Mouse (Mus musculus): ENCODE data around the gene Rsf1. TPM values are rescaled to one million over a fixed set of nuclear protein-coding genes. Genes with fewer than 3 reads are reported as not detected.
A peak's percentile ranks its signal among the peaks of the same experiment; 100 is the strongest.

Gene Rsf1
- polyA plus RNA-seq, 1 experiment from 2014 or later = 5.5 TPM

DNA sequence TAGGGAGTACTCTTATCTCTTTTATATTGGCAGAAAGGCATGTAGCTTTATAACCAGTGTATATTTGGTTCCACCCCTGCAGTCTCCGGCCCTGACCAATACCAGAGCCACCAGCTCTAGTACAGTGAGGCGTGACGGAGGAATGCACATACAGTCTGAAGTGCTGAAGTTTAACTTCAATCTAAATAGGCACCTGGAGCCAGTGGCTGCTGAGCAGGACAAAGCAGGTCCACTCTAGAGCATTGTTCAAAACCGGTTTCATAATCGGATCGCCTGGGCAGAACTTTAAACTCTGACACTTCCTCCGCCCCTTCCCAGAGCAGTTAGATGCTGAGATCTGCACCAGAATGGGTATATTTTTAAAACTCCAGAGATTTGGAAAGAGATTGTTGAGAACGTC is 155.3 kb downstream of the Rsf1 start:
- peak overlapping the region; percentile 94 for H3K4me2 ChIP-seq (ENCODE audit: low read depth, low read length)
- no peak for TF ChIP-seq EP300 (IDR thresholded peaks at IDR 0.05; ENCODE audit: low read depth)
- TF ChIP-seq CTCF (IDR thresholded peaks at IDR 0.05; ENCODE audit: low read depth) = no peak
- H3K27me3 ChIP-seq (ENCODE audit: insufficient read depth, low read length) = no peaks in the 10 kb centered on the region
- H3K9ac ChIP-seq (replicated peaks) = no peak overlapping the region
- no peaks in the 10 kb centered on the region for H3K36me3 ChIP-seq (replicated peaks; ENCODE audit: insufficient read depth, low read length)
- peak overlapping the region; percentile 74 for H3K4me3 ChIP-seq (ENCODE audit: low read depth, low read length)
- ATAC-seq = no peak
- H3K27ac ChIP-seq (ENCODE audit: low read depth) = peak overlapping the region; percentile 16; the same call in 1 of the 2 replicates
- 56% methylated on average over 8 of the region's 8 CpGs for WGBS (ENCODE audit: insufficient replicate concordance)
- no peak for DNase-seq
- no peaks in the 10 kb centered on the region for H3K9me3 ChIP-seq (ENCODE audit: low read length)
- H3K4me1 ChIP-seq (ENCODE audit: insufficient read depth) = peaks cover 30% of the 10 kb centered on the region

DNA sequence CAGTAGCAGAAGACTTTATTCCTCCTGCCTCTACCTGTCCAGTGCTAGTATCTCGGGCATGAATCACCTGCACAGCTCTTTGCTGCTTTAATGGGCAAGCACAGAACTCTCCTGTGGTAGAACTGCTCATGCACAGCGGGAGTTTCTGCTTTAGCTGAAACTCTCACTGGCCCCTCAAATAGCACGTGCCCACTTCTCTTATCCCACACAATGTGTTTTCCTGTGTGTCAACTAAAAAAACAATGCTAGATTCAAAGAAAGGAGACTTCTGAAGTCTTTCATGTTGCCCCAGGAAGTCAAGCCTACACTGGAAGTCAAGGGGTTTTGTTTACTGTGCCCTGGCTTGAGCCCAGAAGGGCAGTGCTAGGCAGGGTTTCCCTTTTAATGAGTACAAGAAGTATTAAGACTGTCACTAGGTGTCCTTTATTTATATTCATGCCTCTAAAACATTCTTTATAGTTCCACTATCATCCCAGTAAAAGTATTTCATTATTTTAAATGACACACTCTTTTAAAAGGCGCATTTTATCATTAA is 156.3 kb downstream of the Rsf1 start:
- H3K27ac ChIP-seq (ENCODE audit: low read depth) = peak overlapping the region; percentile 25; the same call in 1 of the 2 replicates
- peaks cover 37% of the 10 kb centered on the region for H3K4me1 ChIP-seq (ENCODE audit: insufficient read depth)
- TF ChIP-seq CTCF (IDR thresholded peaks at IDR 0.05; ENCODE audit: low read depth) = no peak
- no peak for TF ChIP-seq EP300 (IDR thresholded peaks at IDR 0.05; ENCODE audit: low read depth)
- peak overlapping the region; percentile 74 for H3K4me3 ChIP-seq (ENCODE audit: low read depth, low read length)
- H3K27me3 ChIP-seq (ENCODE audit: insufficient read depth, low read length) = no peaks in the 10 kb centered on the region
- H3K9ac ChIP-seq (replicated peaks) = no peak overlapping the region
- peak overlapping the region; percentile 94 for H3K4me2 ChIP-seq (ENCODE audit: low read depth, low read length)
- no peaks in the 10 kb centered on the region for H3K36me3 ChIP-seq (replicated peaks; ENCODE audit: insufficient read depth, low read length)
- 32% methylated on average over 4 of the region's 4 CpGs for WGBS (ENCODE audit: insufficient replicate concordance)
- ATAC-seq (no peak), DNase-seq (no peak)
- H3K9me3 ChIP-seq (ENCODE audit: low read length) = no peaks in the 10 kb centered on the region

DNA sequence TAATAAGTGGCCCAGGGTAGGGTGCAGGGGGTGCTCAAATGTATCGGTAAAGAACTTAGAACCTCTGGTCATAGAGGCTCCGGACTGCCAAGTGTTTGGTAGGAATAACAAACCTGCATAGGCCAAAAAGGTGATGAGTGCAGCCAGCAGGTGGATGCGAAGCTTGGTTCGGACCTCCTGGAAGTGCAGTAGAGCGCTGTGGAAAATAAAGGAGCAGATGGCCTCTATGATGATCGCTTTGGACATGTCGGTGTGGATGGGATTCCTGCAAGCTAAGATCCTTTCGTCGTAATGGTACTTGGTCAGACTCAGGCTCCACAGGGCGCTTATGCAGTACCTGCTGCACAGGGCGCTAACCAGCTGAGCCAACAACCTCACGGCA is 157.6 kb downstream of the Rsf1 start:
- Histone ChIP-seq H3K9me3 (ENCODE audit: low read length) (no peaks in the 10 kb centered on the region), H3K4me1 (ENCODE audit: insufficient read depth) (peaks cover 36% of the 10 kb centered on the region), H3K36me3 (replicated peaks; ENCODE audit: insufficient read depth, low read length) (no peaks in the 10 kb centered on the region), H3K27ac (ENCODE audit: low read depth) (peak overlapping the region; percentile 92), H3K4me2 (ENCODE audit: low read depth, low read length) (peak overlapping the region; percentile 94), H3K27me3 (ENCODE audit: insufficient read depth, low read length) (no peaks in the 10 kb centered on the region), H3K4me3 (ENCODE audit: low read depth, low read length) (peak overlapping the region; percentile 74), H3K9ac (replicated peaks) (peak overlapping the region; percentile 79)
- WGBS (ENCODE audit: insufficient replicate concordance) = 8% methylated on average over 12 of the region's 12 CpGs
- TF ChIP-seq EP300 (IDR thresholded peaks at IDR 0.05; ENCODE audit: low read depth) = no peak
- no peak for TF ChIP-seq CTCF (IDR thresholded peaks at IDR 0.05; ENCODE audit: low read depth)
- DNase-seq = no peak
- ATAC-seq = peak; percentile 0

DNA sequence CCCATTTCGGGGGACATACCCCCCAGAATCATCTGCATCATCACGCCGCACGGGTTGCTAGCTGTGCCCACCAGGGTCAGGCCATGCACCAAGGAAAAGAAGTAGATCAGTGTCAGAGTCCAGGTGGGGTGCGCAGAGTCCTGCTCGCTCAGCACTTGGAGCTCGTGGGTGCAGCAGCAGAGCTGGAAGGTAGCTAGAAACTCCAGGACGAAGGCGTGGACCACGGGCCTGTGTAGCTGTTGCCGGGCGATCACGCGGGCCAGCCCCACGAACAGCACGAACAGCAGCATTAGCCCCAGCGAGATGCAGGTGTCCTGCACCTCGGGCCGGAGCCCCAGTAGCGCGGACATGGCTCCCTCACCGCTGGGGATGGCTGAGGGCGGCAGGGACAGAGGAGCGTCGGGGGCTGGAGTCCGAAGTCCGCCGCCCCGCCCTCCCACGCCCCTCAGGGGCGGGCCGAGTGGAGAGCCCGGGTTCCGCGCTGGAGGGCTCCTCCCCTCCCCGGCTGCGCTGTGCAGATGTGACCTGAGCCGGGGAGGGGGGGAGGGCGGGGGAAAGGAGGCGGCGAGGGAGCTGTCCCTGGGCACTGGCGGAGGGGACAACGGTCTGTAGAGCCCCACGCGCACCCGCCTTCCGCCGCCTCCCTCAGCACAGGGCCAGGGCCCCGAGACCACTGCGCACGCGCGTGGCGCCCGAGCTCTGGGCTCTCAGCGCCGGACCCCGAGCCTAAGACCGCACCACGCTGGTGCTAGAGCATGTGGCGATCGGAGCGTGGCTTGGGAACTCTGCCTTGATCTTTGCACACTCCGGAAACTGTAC is 158.2 kb downstream of the Rsf1 start, which contains the start of gene Aqp11:
Gene Aqp11, minus strand, starts transcription at position 652 of the 819 bp plus-strand sequence.
- Histone ChIP-seq H3K9me3 (ENCODE audit: low read length) (no peaks in the 10 kb centered on the region), H3K36me3 (replicated peaks; ENCODE audit: insufficient read depth, low read length) (no peaks in the 10 kb centered on the region), H3K4me2 (ENCODE audit: low read depth, low read length) (peak within 1 kb of the TSS; percentile 94), H3K4me1 (ENCODE audit: insufficient read depth) (peaks cover 35% of the 10 kb centered on the region), H3K4me3 (ENCODE audit: low read depth, low read length) (peak within 1 kb of the TSS; percentile 74), H3K9ac (replicated peaks) (peak within 1 kb of the TSS; percentile 79), H3K27ac (ENCODE audit: low read depth) (peak within 1 kb of the TSS; percentile 92), H3K27me3 (ENCODE audit: insufficient read depth, low read length) (no peaks in the 10 kb centered on the region)
- ATAC-seq (peak; percentile 91), DNase-seq (peak; percentile 95)
- under 1% methylated on average over 59 of the region's 64 CpGs for WGBS (ENCODE audit: insufficient replicate concordance)
- no peak for TF ChIP-seq CTCF (IDR thresholded peaks at IDR 0.05; ENCODE audit: low read depth)
- no peak for TF ChIP-seq EP300 (IDR thresholded peaks at IDR 0.05; ENCODE audit: low read depth)

DNA sequence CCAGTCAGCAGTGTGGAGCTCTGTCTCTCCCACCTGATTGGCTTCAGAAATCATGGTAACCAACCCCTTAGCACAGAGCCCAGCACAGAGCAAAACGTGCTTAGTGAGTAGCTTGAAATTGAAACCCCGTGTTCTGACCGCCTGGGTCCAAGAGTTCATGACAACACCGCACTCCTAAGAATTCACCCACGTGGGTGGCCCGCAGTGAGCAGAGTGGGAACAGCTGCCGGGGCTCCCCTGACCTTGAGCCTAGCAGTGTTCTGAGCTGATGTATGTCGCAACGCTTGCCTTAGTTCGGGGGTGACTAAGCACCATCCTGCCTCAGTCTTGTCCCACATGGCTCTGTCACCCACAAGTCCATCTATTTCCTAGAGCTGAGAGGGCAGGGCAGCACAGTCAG is 161.3 kb downstream of the Rsf1 start:
- 43% methylated on average over 10 of the region's 10 CpGs for WGBS (ENCODE audit: insufficient replicate concordance)
- Histone ChIP-seq H3K4me2 (ENCODE audit: low read depth, low read length) (no peak overlapping the region), H3K4me3 (ENCODE audit: low read depth, low read length) (no peak overlapping the region), H3K27me3 (ENCODE audit: insufficient read depth, low read length) (no peaks in the 10 kb centered on the region), H3K9me3 (ENCODE audit: low read length) (no peaks in the 10 kb centered on the region), H3K36me3 (replicated peaks; ENCODE audit: insufficient read depth, low read length) (no peaks in the 10 kb centered on the region), H3K9ac (replicated peaks) (no peak overlapping the region), H3K27ac (ENCODE audit: low read depth) (peak overlapping the region; percentile 68), H3K4me1 (ENCODE audit: insufficient read depth) (peaks cover 22% of the 10 kb centered on the region; the same call in 1 of the 2 replicates)
- peak; percentile 66 for ATAC-seq
- TF ChIP-seq CTCF (IDR thresholded peaks at IDR 0.05; ENCODE audit: low read depth) = no peak
- TF ChIP-seq EP300 (IDR thresholded peaks at IDR 0.05; ENCODE audit: low read depth) = peak; percentile 68; the same call in 1 of the 2 replicates
- peak; percentile 65 for DNase-seq

DNA sequence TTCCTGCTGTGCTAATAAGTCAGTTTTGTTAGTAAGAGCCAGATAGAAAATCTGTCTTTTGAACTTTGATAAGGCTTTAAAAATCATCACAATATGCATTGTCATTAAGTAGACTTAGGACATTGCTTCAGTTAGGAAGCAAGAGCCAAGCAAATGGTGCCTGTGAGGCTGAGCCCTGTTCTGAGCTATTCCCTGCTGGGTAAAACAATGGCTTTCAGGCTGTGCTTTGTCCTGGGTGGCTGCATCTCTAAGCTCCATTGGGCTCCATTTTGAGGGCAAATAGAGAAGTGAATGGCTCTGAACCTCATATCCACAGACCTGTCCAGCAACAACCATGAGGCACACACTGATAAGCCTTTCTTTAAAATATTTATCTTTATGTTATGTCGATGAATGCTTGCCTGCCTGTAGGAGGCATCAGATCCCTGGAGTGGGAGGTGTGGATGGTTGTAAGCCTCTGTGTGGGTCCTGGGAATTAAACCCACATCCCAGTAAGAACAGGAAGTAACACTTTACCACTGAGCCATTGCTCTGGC is 162.1 kb downstream of the Rsf1 start:
- Histone ChIP-seq H3K27me3 (ENCODE audit: insufficient read depth, low read length) (no peaks in the 10 kb centered on the region), H3K4me2 (ENCODE audit: low read depth, low read length) (no peak overlapping the region), H3K36me3 (replicated peaks; ENCODE audit: insufficient read depth, low read length) (no peaks in the 10 kb centered on the region), H3K4me3 (ENCODE audit: low read depth, low read length) (no peak overlapping the region), H3K4me1 (ENCODE audit: insufficient read depth) (peaks cover 21% of the 10 kb centered on the region; the same call in 1 of the 2 replicates), H3K9ac (replicated peaks) (no peak overlapping the region), H3K27ac (ENCODE audit: low read depth) (peak overlapping the region; percentile 42; the same call in 1 of the 2 replicates), H3K9me3 (ENCODE audit: low read length) (no peaks in the 10 kb centered on the region)
- DNase-seq = no peak
- 0 out of 2 replicates have a peak, but pooled peaks have one; percentile 21 for TF ChIP-seq CTCF (IDR thresholded peaks at IDR 0.05; ENCODE audit: low read depth)
- TF ChIP-seq EP300 (IDR thresholded peaks at IDR 0.05; ENCODE audit: low read depth) = peak; percentile 47; the same call in 1 of the 2 replicates
- no peak for ATAC-seq
- 39% methylated on average over 1 of the region's 1 CpGs for WGBS (ENCODE audit: insufficient replicate concordance)

Other genes starting within 250 kb of the Rsf1 start
- gene Usp35, start 247.9 kb upstream of the Rsf1 start, polyA plus RNA-seq (2015; fragmentation: Nextera tagmentation; extraction: Ambion mirVana) = 0.14 and 0.18 TPM in 2 replicates
- 1.1 and 1.2 TPM in 2 replicates for gene Kctd21, start 247.6 kb upstream of the Rsf1 start, polyA plus RNA-seq (2015; fragmentation: Nextera tagmentation; extraction: Ambion mirVana)
- gene Alg8, start 208.3 kb upstream of the Rsf1 start, polyA plus RNA-seq (2015; fragmentation: Nextera tagmentation; extraction: Ambion mirVana) = 14.5 and 16.2 TPM in 2 replicates
- gene Ndufc2, start 179.9 kb upstream of the Rsf1 start, polyA plus RNA-seq (2015; fragmentation: Nextera tagmentation; extraction: Ambion mirVana) = 323 and 339 TPM in 2 replicates
- gene Thrsp, start 162.2 kb upstream of the Rsf1 start, polyA plus RNA-seq (2015; fragmentation: Nextera tagmentation; extraction: Ambion mirVana) = 2.0 and 2.1 TPM in 2 replicates
- gene Kctd14, start 128.6 kb upstream of the Rsf1 start, polyA plus RNA-seq (2015; fragmentation: Nextera tagmentation; extraction: Ambion mirVana) = 3.9 and 5.0 TPM in 2 replicates
- 10.3 TPM in 2 replicates for gene Ints4, start 98.9 kb upstream of the Rsf1 start, polyA plus RNA-seq (2015; fragmentation: Nextera tagmentation; extraction: Ambion mirVana)
- gene Aamdc, start 392 bp upstream of the Rsf1 start, polyA plus RNA-seq (2015; fragmentation: Nextera tagmentation; extraction: Ambion mirVana) = 21.9 and 30.9 TPM in 2 replicates
- gene Clns1a, start 116.7 kb downstream of the Rsf1 start, polyA plus RNA-seq (2015; fragmentation: Nextera tagmentation; extraction: Ambion mirVana) = 40.2 and 42.0 TPM in 2 replicates
- gene Aqp11, start 158.4 kb downstream of the Rsf1 start, polyA plus RNA-seq (2015; fragmentation: Nextera tagmentation; extraction: Ambion mirVana) = 51.0 and 55.0 TPM in 2 replicates
- 8.1 and 9.6 TPM in 2 replicates for gene Pak1, start 208.7 kb downstream of the Rsf1 start, polyA plus RNA-seq (2015; fragmentation: Nextera tagmentation; extraction: Ambion mirVana)